Mouse (Mus musculus): ENCODE measurements at regions not wholly inside any gene's neighbourhood (a gene's known extent, or its start where the extent isn't known, plus 50 kb on each side); places are given as distances from the start of the nearest gene placed in this dataset.

DNA sequence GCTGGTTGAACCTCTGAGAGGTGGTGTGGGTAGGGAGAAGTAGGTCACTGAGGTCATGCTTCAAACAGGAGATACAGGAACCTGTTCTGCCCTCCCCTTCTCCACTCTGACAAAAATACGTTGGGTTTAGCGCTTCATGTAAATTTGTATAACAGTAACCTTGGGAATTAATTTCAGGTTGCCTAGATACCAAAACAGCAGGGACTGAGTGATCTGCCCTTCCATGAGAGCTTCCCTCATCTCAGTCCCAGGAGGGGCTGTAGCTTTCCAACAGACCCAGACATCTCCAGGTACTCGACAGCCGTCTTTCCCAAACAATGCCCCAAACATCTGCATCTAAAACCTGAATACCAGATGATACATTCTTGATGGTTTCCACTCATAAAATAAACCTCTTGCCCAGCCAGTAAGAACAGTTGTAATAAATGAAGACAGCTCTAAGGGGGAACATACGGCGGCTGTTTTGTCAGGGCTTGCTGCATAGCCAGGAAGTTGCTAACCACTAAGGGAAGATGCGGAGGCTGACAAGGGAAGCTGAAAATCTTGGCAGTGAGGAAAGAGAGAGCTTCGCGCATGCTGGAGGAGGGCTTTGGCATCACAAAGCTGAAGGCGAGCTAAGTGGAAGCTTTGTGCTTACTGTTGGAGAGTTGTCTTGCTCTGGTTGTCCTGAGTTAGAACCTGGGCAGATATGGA is 137.4 kb upstream of the Daam1 start:
- Histone ChIP-seq H3K36me3 (ENCODE audit: control insufficient read depth, insufficient read depth, low read length) (no peaks in the 10 kb centered on the region), H3K79me2 (replicated peaks; ENCODE audit: control insufficient read depth, insufficient read depth, low read length) (no peaks in the 10 kb centered on the region), H3K4me1 (ENCODE audit: control insufficient read depth, insufficient read depth, low read length) (no peaks in the 10 kb centered on the region), H3K27ac (no peak overlapping the region), H3K27me3 (ENCODE audit: control insufficient read depth, insufficient read depth, low read length) (no peaks in the 10 kb centered on the region), H3K4me3 (no peak overlapping the region), H3K9ac (ENCODE audit: low read depth, low read length) (no peak overlapping the region)
- TF ChIP-seq EP300 (IDR thresholded peaks at IDR 0.05; ENCODE audit: insufficient read depth, low read depth, low read length) (no peak), CTCF (IDR thresholded peaks at IDR 0.05) (no peak), POLR2A (IDR thresholded peaks at IDR 0.05; ENCODE audit: insufficient read depth, low read depth, low read length) (no peak)
- WGBS = 63% methylated on average over 10 of the region's 10 CpGs
- intact Hi-C loops (cut with DNase I) = no loop called here
- DNase-seq = peak in 1 of 2 experiments; percentile 21

GRCm38 (mm10) chr12:71701753-71702152 is 129.1 kb upstream of the Daam1 start:
- no peak overlapping the region for H3K4me3 ChIP-seq
- H3K27ac ChIP-seq = no peak overlapping the region
- WGBS = 86% methylated on average over 2 of the region's 2 CpGs
- no peaks in the 10 kb centered on the region for H3K36me3 ChIP-seq (ENCODE audit: control insufficient read depth, insufficient read depth, low read length)
- intact Hi-C loops (cut with DNase I) = no loop called here
- H3K9ac ChIP-seq (ENCODE audit: low read depth, low read length) = no peak overlapping the region
- no peaks in the 10 kb centered on the region for H3K27me3 ChIP-seq (ENCODE audit: control insufficient read depth, insufficient read depth, low read length)
- peak in 1 of 2 experiments; percentile 31 for DNase-seq
- H3K4me1 ChIP-seq (ENCODE audit: control insufficient read depth, insufficient read depth, low read length) = no peaks in the 10 kb centered on the region
- TF ChIP-seq POLR2A (IDR thresholded peaks at IDR 0.05; ENCODE audit: insufficient read depth, low read depth, low read length) (no peak), CTCF (IDR thresholded peaks at IDR 0.05) (peak; percentile 69)
- H3K79me2 ChIP-seq (replicated peaks; ENCODE audit: control insufficient read depth, insufficient read depth, low read length) = no peaks in the 10 kb centered on the region

GRCm38 (mm10) chr12:71702181-71702580 is 128.7 kb upstream of the Daam1 start:
- Histone ChIP-seq H3K36me3 (ENCODE audit: control insufficient read depth, insufficient read depth, low read length) (no peaks in the 10 kb centered on the region), H3K4me3 (no peak overlapping the region), H3K79me2 (replicated peaks; ENCODE audit: control insufficient read depth, insufficient read depth, low read length) (no peaks in the 10 kb centered on the region), H3K27ac (no peak overlapping the region), H3K9ac (ENCODE audit: low read depth, low read length) (no peak overlapping the region), H3K4me1 (ENCODE audit: control insufficient read depth, insufficient read depth, low read length) (no peaks in the 10 kb centered on the region), H3K27me3 (ENCODE audit: control insufficient read depth, insufficient read depth, low read length) (no peaks in the 10 kb centered on the region)
- DNase-seq = no peak
- intact Hi-C loops (cut with DNase I) = no loop called here
- WGBS = 75% methylated on average over 11 of the region's 11 CpGs
- TF ChIP-seq POLR2A (IDR thresholded peaks at IDR 0.05; ENCODE audit: insufficient read depth, low read depth, low read length) (no peak), EP300 (IDR thresholded peaks at IDR 0.05; ENCODE audit: insufficient read depth, low read depth, low read length) (no peak), CTCF (IDR thresholded peaks at IDR 0.05) (no peak)

DNA sequence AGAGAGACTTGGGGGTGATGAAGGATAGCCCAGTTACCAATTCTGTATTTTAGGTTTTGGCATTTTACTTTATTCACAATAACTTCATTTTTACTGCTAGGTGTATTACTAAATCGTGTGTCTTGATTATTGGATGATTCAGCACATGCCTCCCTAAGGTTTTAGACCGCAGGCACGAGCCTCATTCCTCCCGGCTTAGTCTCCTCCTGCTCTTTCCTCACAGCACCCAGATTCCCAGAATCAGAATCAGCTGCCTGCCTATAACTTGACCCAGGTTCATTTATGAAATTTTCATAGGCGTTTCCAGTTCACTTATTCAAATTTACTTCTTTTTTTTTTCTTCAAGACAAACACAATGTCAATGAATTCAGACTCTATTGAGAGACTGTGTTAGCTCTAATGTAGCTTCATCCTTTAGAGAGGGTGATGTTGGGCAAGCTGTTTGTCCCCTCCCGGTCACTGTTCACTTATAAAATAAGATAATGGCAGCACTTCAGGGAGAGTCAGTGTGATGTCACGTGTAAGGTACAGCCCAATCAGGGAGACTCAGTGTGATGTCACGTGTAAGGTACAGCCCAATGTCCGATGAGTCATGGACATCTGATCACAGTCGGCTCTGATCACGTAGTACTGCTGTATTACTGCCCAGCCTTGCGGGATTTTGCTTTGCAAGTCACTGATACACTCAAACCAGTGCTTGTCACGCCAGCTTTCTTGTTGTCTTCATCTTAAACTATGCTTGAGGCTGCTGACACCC is 127.6 kb upstream of the Daam1 start:
- no peak for TF ChIP-seq EP300 (IDR thresholded peaks at IDR 0.05; ENCODE audit: insufficient read depth, low read depth, low read length)
- WGBS = 88% methylated on average over 13 of the region's 13 CpGs
- H3K27ac ChIP-seq = no peak overlapping the region
- no peak for DNase-seq
- H3K4me1 ChIP-seq (ENCODE audit: control insufficient read depth, insufficient read depth, low read length) = no peaks in the 10 kb centered on the region
- H3K27me3 ChIP-seq (ENCODE audit: control insufficient read depth, insufficient read depth, low read length) = no peaks in the 10 kb centered on the region
- no peaks in the 10 kb centered on the region for H3K36me3 ChIP-seq (ENCODE audit: control insufficient read depth, insufficient read depth, low read length)
- no peaks in the 10 kb centered on the region for H3K79me2 ChIP-seq (replicated peaks; ENCODE audit: control insufficient read depth, insufficient read depth, low read length)
- intact Hi-C loops (cut with DNase I) = no loop called here
- H3K4me3 ChIP-seq = no peak overlapping the region
- no peak overlapping the region for H3K9ac ChIP-seq (ENCODE audit: low read depth, low read length)

- intact Hi-C loops (cut with DNase I) = no loop called here
- no peak for TF ChIP-seq POLR2A (IDR thresholded peaks at IDR 0.05; ENCODE audit: insufficient read depth, low read depth, low read length)
- TF ChIP-seq CTCF (IDR thresholded peaks at IDR 0.05) = no peak
- TF ChIP-seq EP300 (IDR thresholded peaks at IDR 0.05; ENCODE audit: insufficient read depth, low read depth, low read length) = no peak
- H3K27ac ChIP-seq = no peak overlapping the region
- H3K36me3 ChIP-seq (ENCODE audit: control insufficient read depth, insufficient read depth, low read length) = no peaks in the 10 kb centered on the region
- H3K27me3 ChIP-seq (ENCODE audit: control insufficient read depth, insufficient read depth, low read length) = no peaks in the 10 kb centered on the region
- 80% methylated on average over 6 of the region's 6 CpGs for WGBS
- no peaks in the 10 kb centered on the region for H3K4me1 ChIP-seq (ENCODE audit: control insufficient read depth, insufficient read depth, low read length)
- H3K9ac ChIP-seq (ENCODE audit: low read depth, low read length) = no peak overlapping the region
- H3K79me2 ChIP-seq (replicated peaks; ENCODE audit: control insufficient read depth, insufficient read depth, low read length) = no peaks in the 10 kb centered on the region
- no peak for DNase-seq
- no peak overlapping the region for H3K4me3 ChIP-seq
Measured at GRCm38 (mm10) chr12:71704431-71704830, 126.4 kb upstream of the Daam1 start.

DNA sequence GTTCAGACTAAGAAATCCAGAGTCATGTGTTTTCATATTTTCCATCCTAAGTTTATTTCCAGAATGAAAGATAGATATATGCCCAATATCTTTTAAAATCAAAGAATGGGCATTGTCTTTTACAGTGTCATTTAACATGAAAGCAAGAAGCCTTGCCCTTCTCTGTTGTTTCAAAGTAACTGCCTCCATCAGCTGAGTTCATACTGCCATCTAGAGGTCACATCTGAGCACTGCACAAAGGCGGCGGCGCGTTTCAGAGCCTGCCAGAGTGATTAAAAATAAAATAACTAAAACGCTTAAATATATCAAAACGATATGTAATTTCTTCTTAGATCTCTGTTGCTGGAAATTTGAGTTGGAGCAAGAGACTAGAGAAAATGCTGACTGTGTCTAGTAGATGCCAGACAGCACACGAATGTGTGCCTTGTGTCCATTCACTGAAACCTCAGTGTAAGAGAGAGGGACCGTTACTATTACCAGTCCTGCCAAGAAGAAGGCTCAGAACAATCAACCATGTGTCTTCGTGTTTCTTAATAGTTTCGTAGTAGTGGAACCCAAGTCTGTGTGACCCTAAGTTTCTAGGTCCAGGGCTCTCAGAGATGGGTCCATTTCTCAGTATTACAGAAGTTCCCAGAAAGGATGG is 123.0 kb upstream of the Daam1 start:
- Histone ChIP-seq H3K27ac (no peak overlapping the region), H3K79me2 (replicated peaks; ENCODE audit: control insufficient read depth, insufficient read depth, low read length) (no peaks in the 10 kb centered on the region), H3K4me3 (no peak overlapping the region), H3K4me1 (ENCODE audit: control insufficient read depth, insufficient read depth, low read length) (no peaks in the 10 kb centered on the region), H3K9ac (ENCODE audit: low read depth, low read length) (no peak overlapping the region), H3K27me3 (ENCODE audit: control insufficient read depth, insufficient read depth, low read length) (no peaks in the 10 kb centered on the region), H3K36me3 (ENCODE audit: control insufficient read depth, insufficient read depth, low read length) (no peaks in the 10 kb centered on the region)
- TF ChIP-seq CTCF (IDR thresholded peaks at IDR 0.05) (peak; percentile 99), EP300 (IDR thresholded peaks at IDR 0.05; ENCODE audit: insufficient read depth, low read depth, low read length) (0 out of 2 replicates have a peak, but pooled peaks have one; percentile 51), POLR2A (IDR thresholded peaks at IDR 0.05; ENCODE audit: insufficient read depth, low read depth, low read length) (no peak)
- peak; percentile 32 to 73 for DNase-seq
- intact Hi-C loops (cut with DNase I) = loop anchor here (1.0 to 2.0 kb wide), 2 partner anchors 397 to 511 kb away; no protein-coding TSS in a partner anchor
- 14% methylated on average over 10 of the region's 10 CpGs for WGBS
